Mouse (Mus musculus) limb, embryonic 14.5 days (tissue): Measurements from ENCODE around the gene Gng7. TPM values are rescaled to one million over a fixed set of nuclear protein-coding genes. Genes with fewer than 3 reads are reported as not detected.
A peak's percentile ranks its signal among the peaks of the same experiment; 100 is the strongest.

Experiments
- ATAC-seq: fragments of 200-750 bp; cut with Nextera tagmentation; 2 replicates; pipeline ENCODE4 v1.8.0; 2017; ENCODE audit warnings: low read depth, moderate number of reproducible peaks, moderate TSS enrichment; ENCODE audit not compliant: low FRiP score
- DNase-seq: peaks from one replicate; pipeline ENCODE4 v3.0.0-alpha.2; 2015; ENCODE audit warnings: low spot score
- H3K27ac ChIP-seq: fragments of 300-500 bp; sonication (generic); replicated peaks from 2 replicates; pipeline ENCODE4 v1.5.1; 2014; ENCODE audit warnings: low read depth, mild to moderate bottlenecking, low read length, moderate library complexity, mixed read lengths
- H3K27me3 ChIP-seq: fragments of 300-500 bp; sonication (generic); 2 replicates; pipeline ENCODE4 v1.6.1; 2014; ENCODE audit warnings: low read length, mixed read lengths; ENCODE audit not compliant: control insufficient read depth, insufficient read depth
- H3K36me3 ChIP-seq: fragments of 300-500 bp; sonication (generic); 2 replicates; pipeline ENCODE4 v1.6.1; 2014; ENCODE audit warnings: mild to moderate bottlenecking, low read length, moderate library complexity, mixed read lengths; ENCODE audit not compliant: control insufficient read depth, insufficient read depth
- H3K4me1 ChIP-seq: fragments of 300-500 bp; sonication (generic); 2 replicates; pipeline ENCODE4 v1.6.1; 2014; ENCODE audit warnings: antibody characterized with exemption, low read length, mixed read lengths; ENCODE audit not compliant: control insufficient read depth, insufficient read depth
- H3K4me2 ChIP-seq: fragments of 300-500 bp; sonication (generic); replicated peaks from 2 replicates; pipeline ENCODE4 v1.6.1; 2014; ENCODE audit warnings: low read depth, mild to moderate bottlenecking, low read length, moderate library complexity; ENCODE audit not compliant: severe bottlenecking
- H3K4me3 ChIP-seq: fragments of 300-500 bp; sonication (generic); replicated peaks from 2 replicates; pipeline ENCODE4 v1.5.1; 2014; ENCODE audit warnings: low read length
- H3K9ac ChIP-seq: fragments of 300-500 bp; sonication (generic); 2 replicates; pipeline ENCODE4 v1.6.1; 2014; ENCODE audit warnings: mild to moderate bottlenecking, low read depth, low read length, moderate library complexity; ENCODE audit not compliant: severe bottlenecking
- H3K9me3 ChIP-seq: fragments of 300-500 bp; sonication (generic); 2 replicates; pipeline ENCODE4 v1.6.1; 2016; ENCODE audit warnings: low read length; ENCODE audit not compliant: control insufficient read depth
- POLR2A ChIP-seq: fragments of 200-500 bp; IDR thresholded peaks from 2 replicates; pipeline ENCODE4 v1.8.0; 2012; ENCODE audit warnings: inconsistent platforms, mild to moderate bottlenecking, moderate library complexity, borderline replicate concordance; ENCODE audit not compliant: insufficient read depth, insufficient read length; ENCODE audit errors: extremely low read depth
- WGBS: fragments of 180-500 bp; shearing (Covaris S2); extraction: QIAGEN DNeasy Blood & Tissue Kit; methylation state at CpG from one replicate; pipeline ENCODE4 v1.1.7; 2014; 5-methylcytosine and 5-hydroxymethylcytosine counted together
- polyA plus RNA-seq, 2 experiments: library from polyadenylated mRNA; depleted of rRNA in 1 of 2; stranded (reverse) in 1 of 2; unstranded in 1 of 2; fragments of >200 nt; fragmentation: Nextera tagmentation in 1 of 2; extraction: Ambion mirVana in 1 of 2; gene quantifications; 2 replicates each; pipeline versions ENCODE4 v1.2.1 to v1.2.3; 2012 to 2014

Gene Gng7
- polyA plus RNA-seq, 2 experiments, result 6.5 to 7.9 TPM

DNA sequence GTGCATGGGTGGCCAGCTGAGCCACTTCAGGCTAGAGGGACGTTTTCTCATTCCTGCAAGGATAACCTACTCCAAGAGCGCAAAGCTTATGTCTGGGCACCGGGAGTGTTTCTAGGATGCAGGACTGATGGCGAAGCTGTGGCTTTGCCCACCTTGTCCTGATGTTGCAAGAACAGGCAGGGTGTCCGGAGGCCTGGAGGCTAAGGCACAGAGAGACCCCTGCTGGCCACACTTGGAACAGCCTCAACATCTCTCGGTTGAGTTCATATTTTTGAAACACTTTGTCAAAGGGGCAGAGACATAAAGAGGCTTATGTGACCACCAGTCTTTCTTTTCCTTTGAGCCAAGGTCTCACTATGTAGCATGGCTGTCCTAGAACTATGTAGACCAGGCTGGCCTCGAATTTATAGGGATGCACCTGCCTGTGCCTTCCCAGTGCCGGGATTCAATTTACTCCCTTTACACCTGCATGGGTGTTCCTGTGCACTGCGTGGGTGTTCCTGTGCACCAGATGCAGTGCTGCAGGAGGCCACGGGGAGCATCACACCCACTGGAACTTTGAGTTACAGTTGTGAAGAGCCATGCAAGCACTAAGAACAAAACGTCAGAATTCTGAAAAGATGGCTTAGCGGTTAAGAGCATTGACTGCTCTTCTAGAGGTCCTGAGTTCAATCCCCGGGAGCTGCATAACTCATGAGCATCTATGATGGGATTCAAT is 26.9 kb upstream of the Gng7 start:
- no peak for TF ChIP-seq POLR2A
- H3K4me1 ChIP-seq, result no peaks in the 10 kb centered on the region
- 34% methylated on average over 13 of the region's 13 CpGs for WGBS
- H3K27me3 ChIP-seq, result no peaks in the 10 kb centered on the region
- H3K9me3 ChIP-seq, result no peaks in the 10 kb centered on the region
- H3K4me3 ChIP-seq, result no peak overlapping the region
- H3K9ac ChIP-seq, result no peak overlapping the region
- DNase-seq (peak; percentile 60), ATAC-seq (no peak)
- H3K36me3 ChIP-seq, result peaks cover 45% of the 10 kb centered on the region
- no peak overlapping the region for H3K27ac ChIP-seq
- H3K4me2 ChIP-seq, result no peak overlapping the region

- Histone ChIP-seq H3K27ac (no peak within 1 kb of the TSS), H3K36me3 (peaks cover 6% of the 10 kb centered on the region; the same call in 1 of the 2 replicates), H3K9me3 (no peaks in the 10 kb centered on the region), H3K4me3 (peak within 1 kb of the TSS; percentile 84), H3K4me1 (no peaks in the 10 kb centered on the region), H3K4me2 (peak within 1 kb of the TSS; percentile 65), H3K27me3 (no peaks in the 10 kb centered on the region), H3K9ac (peak within 1 kb of the TSS; percentile 65)
- peak; percentile 99 for ATAC-seq
- WGBS, result under 1% methylated on average over 35 of the region's 35 CpGs
- TF ChIP-seq POLR2A, result 0 out of 2 replicates have a peak, but pooled peaks have one; percentile 26
- peak; percentile 100 for DNase-seq
These were observed 22.3 kb upstream of the Gng7 start, which contains the start of gene Slc39a3 for GRCm38 (mm10) chr10:81036988-81037580. Slc39a3 (minus strand) TSS chr10:81037426.

- 72% methylated on average over 7 of the region's 7 CpGs for WGBS
These were observed 21.5 kb upstream of the Gng7 start for GRCm38 (mm10) chr10:81036251-81036650.

GRCm38 (mm10) chr10:81033586-81033985 is 18.8 kb upstream of the Gng7 start:
- Histone ChIP-seq H3K27me3 (no peaks in the 10 kb centered on the region), H3K9me3 (no peaks in the 10 kb centered on the region), H3K4me1 (no peaks in the 10 kb centered on the region), H3K27ac (no peak overlapping the region), H3K4me2 (no peak overlapping the region), H3K9ac (no peak overlapping the region), H3K4me3 (no peak overlapping the region), H3K36me3 (peaks cover 23% of the 10 kb centered on the region)
- WGBS, result 85% methylated on average over 10 of the region's 10 CpGs
- DNase-seq (no peak), ATAC-seq (no peak)
- TF ChIP-seq POLR2A, result no peak

More at GRCm38 (mm10) chr10:81036251-81036650, 21.5 kb upstream of the Gng7 start:
- Histone ChIP-seq H3K9ac (no peak overlapping the region), H3K4me2 (no peak overlapping the region), H3K27me3 (no peaks in the 10 kb centered on the region), H3K36me3 (peaks cover 8% of the 10 kb centered on the region), H3K27ac (no peak overlapping the region), H3K4me3 (no peak overlapping the region), H3K9me3 (no peaks in the 10 kb centered on the region), H3K4me1 (no peaks in the 10 kb centered on the region)
- TF ChIP-seq POLR2A, result no peak
- ATAC-seq (no peak), DNase-seq (no peak)

DNA sequence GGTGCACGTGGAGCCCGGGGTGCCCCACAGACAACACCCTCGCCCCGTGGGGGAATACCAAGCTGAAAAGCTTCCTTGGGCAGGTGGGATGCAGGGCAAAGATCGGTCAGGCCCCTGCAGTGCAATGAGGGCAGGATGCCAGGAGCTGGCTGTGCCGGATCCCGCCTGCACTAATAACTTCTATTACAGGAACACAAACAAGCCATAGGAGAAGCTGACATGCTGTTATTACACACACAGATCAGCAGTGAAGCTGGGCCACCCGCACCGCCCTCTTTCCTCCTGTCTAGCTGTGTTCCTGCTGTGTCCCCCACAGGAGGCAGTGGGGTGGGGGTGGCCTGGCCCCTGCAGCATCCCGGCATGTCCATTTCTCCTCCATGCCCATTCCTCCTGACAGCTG is 14.3 kb upstream of the Gng7 start:
- 64% methylated on average over 10 of the region's 10 CpGs for WGBS
- no peak overlapping the region for H3K9ac ChIP-seq

More for the DNA sequence above, 14.3 kb upstream of the Gng7 start:
- no peak for DNase-seq
- Histone ChIP-seq H3K36me3 (peaks cover 23% of the 10 kb centered on the region), H3K4me2 (no peak overlapping the region), H3K4me1 (no peaks in the 10 kb centered on the region), H3K9me3 (no peaks in the 10 kb centered on the region), H3K27ac (no peak overlapping the region), H3K27me3 (peaks cover 17% of the 10 kb centered on the region; the same call in 1 of the 2 replicates), H3K4me3 (no peak overlapping the region)
- no peak; the same call in 1 of the 2 replicates for ATAC-seq
- TF ChIP-seq POLR2A, result no peak
